Mouse (Mus musculus): ENCODE results near the gene Pls3.
"Not testable (repeated sequence)": the region's sequence is repeated elsewhere in the genome, so short reads cannot be mapped to it uniquely, and the experiment has no call there.

DNA sequence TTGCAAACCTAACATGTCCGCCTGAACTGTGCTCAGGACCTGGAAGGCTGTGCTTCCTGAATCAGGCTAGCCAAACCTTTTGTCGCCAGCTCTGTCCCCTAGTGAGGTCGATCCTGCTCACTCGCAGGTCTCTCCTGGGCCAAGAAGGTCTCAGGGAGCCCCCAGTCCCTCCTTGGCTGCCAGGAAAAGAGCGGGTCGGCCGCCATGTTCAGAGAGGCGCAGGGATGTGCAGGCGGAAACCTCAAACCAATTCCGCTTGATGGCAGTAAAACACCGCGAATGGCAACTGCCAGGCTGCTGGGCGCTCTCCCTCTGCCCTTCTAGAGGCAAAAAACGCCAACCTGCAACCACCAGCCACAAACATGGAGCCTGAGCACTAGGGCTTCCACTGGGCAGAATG is 117.0 kb downstream of the Pls3 start:
- TF ChIP-seq MYOG (IDR thresholded peaks at IDR 0.05; ENCODE audit: control insufficient read depth in 1 of 3, insufficient read depth in 1 of 3, insufficient read length in 2 of 3, low read depth in 2 of 3); POLR2A (IDR thresholded peaks at IDR 0.05; ENCODE audit: insufficient read length, low read depth); POLR2AphosphoS2 (IDR thresholded peaks at IDR 0.05; ENCODE audit: insufficient read length, low read depth); MAX (IDR thresholded peaks at IDR 0.05; ENCODE audit: low read depth); TCF12 (IDR thresholded peaks at IDR 0.05; ENCODE audit: insufficient read depth, poor library complexity, severe bottlenecking); MYOD1 (IDR thresholded peaks at IDR 0.05; ENCODE audit: control insufficient read depth in 1 of 3, insufficient read length in 2 of 3, low read depth in 2 of 3); SRF (IDR thresholded peaks at IDR 0.05; ENCODE audit: control insufficient read depth, insufficient read length, low read depth); E2F4 (IDR thresholded peaks at IDR 0.05; ENCODE audit: insufficient read depth); CEBPB (IDR thresholded peaks at IDR 0.05; ENCODE audit: insufficient read depth, poor library complexity, severe bottlenecking); USF1 (IDR thresholded peaks at IDR 0.05; ENCODE audit: low read depth); TCF3 (IDR thresholded peaks at IDR 0.05; ENCODE audit: insufficient read length, low read depth); REST (IDR thresholded peaks at IDR 0.05; ENCODE audit: insufficient read depth, insufficient read length): not testable (repeated sequence)
